Comparison of ENCODE assay signal across 20 mouse cellular contexts in the genomic region with DNA sequence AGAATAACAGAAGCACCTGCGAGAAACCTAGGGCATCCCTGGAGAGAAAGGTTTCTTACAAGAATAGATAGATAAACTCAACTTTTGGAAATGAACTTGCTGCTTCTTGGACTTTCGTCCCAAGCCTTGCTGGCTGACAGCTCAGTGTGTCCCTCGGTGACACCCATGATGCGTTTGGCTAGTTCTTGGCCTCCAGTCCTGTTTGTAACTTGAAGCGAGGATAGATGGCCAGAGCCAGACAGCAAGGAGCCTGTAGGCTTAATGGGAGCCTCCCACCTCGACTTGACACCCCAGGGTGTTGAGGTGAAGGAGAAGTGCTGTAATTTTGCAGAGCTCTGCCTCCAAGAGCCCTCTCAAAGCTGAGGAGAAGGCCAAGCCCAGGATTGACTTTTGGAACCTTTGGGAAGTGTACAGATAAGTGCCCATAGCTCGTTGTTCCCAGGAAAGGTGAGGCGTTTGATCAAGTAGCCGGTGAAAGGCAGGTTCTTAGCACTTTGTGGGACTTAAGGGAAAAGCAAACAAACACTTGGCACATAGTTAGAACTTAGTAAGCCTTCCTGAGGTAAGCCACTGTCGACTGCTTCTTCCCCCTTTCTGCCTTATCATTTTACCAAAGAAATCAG.
DNase-seq lines count a peak whose midpoint lies in the region; ATAC-seq lines count a peak whose summit lies in the region.
"Had no signal": no experiment of that assay in that cellular context is flagged by ENCODE, and none has a peak within 500 bp of the region (broad histone marks: within the 10 kb centered on the region; RNA-seq: fewer than 3 reads in every experiment).

No protein-coding gene starts in this region.

- H3K4me3 ChIP-seq in heart, embryonic 10.5 days = no peak overlapping the region
- H3K4me3 ChIP-seq in heart, embryonic 12.5 days = no peak overlapping the region
- H3K4me3 ChIP-seq in lung, embryonic 15.5 days = no peak overlapping the region
- H3K4me3 ChIP-seq in hindbrain, embryonic 10.5 days = no peak overlapping the region
- H3K4me3 ChIP-seq in kidney, embryonic 16.5 days (ENCODE audit: low read length) = no peak overlapping the region
- H3K4me3 ChIP-seq: forebrain, embryonic 10.5 days; heart, embryonic 15.5 days; limb, embryonic 13.5 days; liver, embryonic 12.5 days had no signal

- no peak overlapping the region for H3K4me2 ChIP-seq in heart, embryonic 12.5 days
- no peak overlapping the region for H3K4me2 ChIP-seq in lung, embryonic 15.5 days
- no peak overlapping the region for H3K4me2 ChIP-seq in kidney, embryonic 16.5 days (replicated peaks; ENCODE audit: low read depth, low read length)
- H3K4me2 ChIP-seq: heart, embryonic 15.5 days; limb, embryonic 13.5 days; liver, embryonic 12.5 days had no signal

- WGBS in heart, embryonic 10.5 days = 36% methylated on average over 10 of the region's 10 CpGs
- WGBS in heart, embryonic 12.5 days = 29% methylated on average over 10 of the region's 10 CpGs
- WGBS in lung, embryonic 15.5 days = 31% methylated on average over 10 of the region's 10 CpGs
- 79% methylated on average over 10 of the region's 10 CpGs for WGBS in hindbrain, embryonic 10.5 days
- 48% methylated on average over 10 of the region's 10 CpGs for WGBS in kidney, embryonic 16.5 days

- DNase-seq in heart, embryonic 10.5 days (ENCODE audit: low spot score) = peak; percentile 79
- peak; percentile 56 for DNase-seq in gastrocnemius, postnatal 25 days
- DNase-seq in lung, postnatal 4 days = peak; percentile 7 to 59
- DNase-seq in hindbrain, embryonic 10.5 days (ENCODE audit: low spot score) = no peak
- DNase-seq in layer of hippocampus, postnatal 14 days (ENCODE audit: low spot score in 2 of 2) = no peak
- DNase-seq: adrenal gland, postnatal 36 days; cerebellum, adult 9-10 months; forebrain, postnatal 0 days; kidney, adult 9 months; kidney, postnatal 36 days had no signal

- H3K27me3 ChIP-seq in heart, embryonic 10.5 days (ENCODE audit: insufficient read depth, poor library complexity, severe bottlenecking) = peaks cover 79% of the 10 kb centered on the region
- H3K27me3 ChIP-seq in heart, embryonic 12.5 days (replicated peaks) = peaks cover 57% of the 10 kb centered on the region
- H3K27me3 ChIP-seq in lung, embryonic 15.5 days = no peaks in the 10 kb centered on the region
- H3K27me3 ChIP-seq in hindbrain, embryonic 10.5 days (ENCODE audit: insufficient read depth, poor library complexity, severe bottlenecking) = no peaks in the 10 kb centered on the region; the same call in 1 of the 2 replicates
- no peaks in the 10 kb centered on the region for H3K27me3 ChIP-seq in kidney, embryonic 16.5 days (ENCODE audit: insufficient read depth, low read length)
- H3K27me3 ChIP-seq: limb, embryonic 13.5 days; liver, embryonic 12.5 days had no signal

- no peaks in the 10 kb centered on the region for H3K36me3 ChIP-seq in heart, embryonic 10.5 days
- no peaks in the 10 kb centered on the region for H3K36me3 ChIP-seq in heart, embryonic 12.5 days
- H3K36me3 ChIP-seq in lung, embryonic 15.5 days = no peaks in the 10 kb centered on the region
- H3K36me3 ChIP-seq in hindbrain, embryonic 10.5 days = no peaks in the 10 kb centered on the region
- H3K36me3 ChIP-seq in kidney, embryonic 16.5 days (ENCODE audit: insufficient read depth, low read length) = no peaks in the 10 kb centered on the region
- H3K36me3 ChIP-seq: forebrain, embryonic 10.5 days; heart, embryonic 15.5 days; limb, embryonic 13.5 days; liver, embryonic 12.5 days had no signal

- no peak for ATAC-seq in heart, embryonic 12.5 days (ENCODE audit: insufficient number of reproducible peaks, low FRiP score)
- ATAC-seq in lung, embryonic 15.5 days (ENCODE audit: borderline replicate concordance, extremely low read depth, low FRiP score, low TSS enrichment) = peak; percentile 25; the same call in 1 of the 2 replicates
- ATAC-seq in kidney, embryonic 16.5 days (ENCODE audit: low FRiP score, low TSS enrichment) = no peak
- ATAC-seq: forebrain, postnatal 0 days; hindbrain, postnatal 0 days; intestine, embryonic 16.5 days; liver, embryonic 12.5 days had no signal

- H3K9me3 ChIP-seq in heart, embryonic 10.5 days = no peaks in the 10 kb centered on the region
- no peaks in the 10 kb centered on the region for H3K9me3 ChIP-seq in heart, embryonic 12.5 days (replicated peaks)
- no peaks in the 10 kb centered on the region for H3K9me3 ChIP-seq in lung, embryonic 15.5 days
- H3K9me3 ChIP-seq in hindbrain, embryonic 10.5 days = no peaks in the 10 kb centered on the region
- no peaks in the 10 kb centered on the region for H3K9me3 ChIP-seq in kidney, embryonic 16.5 days (ENCODE audit: low read length)
- H3K9me3 ChIP-seq: forebrain, embryonic 10.5 days; heart, embryonic 15.5 days; limb, embryonic 13.5 days; liver, embryonic 12.5 days had no signal

- no peak overlapping the region for H3K9ac ChIP-seq in heart, embryonic 12.5 days
- H3K9ac ChIP-seq in lung, embryonic 15.5 days = no peak overlapping the region
- H3K9ac ChIP-seq in kidney, embryonic 16.5 days (replicated peaks; ENCODE audit: low read length) = no peak overlapping the region
- H3K9ac ChIP-seq: forebrain, postnatal 0 days; heart, embryonic 15.5 days; limb, embryonic 13.5 days; liver, embryonic 12.5 days had no signal

- peaks cover 3% of the 10 kb centered on the region; the same call in 1 of the 2 replicates for H3K4me1 ChIP-seq in heart, embryonic 10.5 days
- no peaks in the 10 kb centered on the region for H3K4me1 ChIP-seq in heart, embryonic 12.5 days (replicated peaks)
- peaks cover 41% of the 10 kb centered on the region for H3K4me1 ChIP-seq in lung, embryonic 15.5 days
- no peaks in the 10 kb centered on the region for H3K4me1 ChIP-seq in hindbrain, embryonic 10.5 days (replicated peaks)
- 0 out of 2 replicates have a peak, but pooled peaks cover 6% of the 10 kb centered on the region for H3K4me1 ChIP-seq in kidney, embryonic 16.5 days (ENCODE audit: insufficient read depth, low read length)
- H3K4me1 ChIP-seq: heart, embryonic 15.5 days; liver, embryonic 12.5 days had no signal

- H3K27ac ChIP-seq in heart, embryonic 10.5 days = no peak overlapping the region
- H3K27ac ChIP-seq in heart, embryonic 12.5 days (ENCODE audit: poor library complexity, severe bottlenecking) = no peak overlapping the region
- peak overlapping the region; percentile 41; the same call in 1 of the 2 replicates for H3K27ac ChIP-seq in lung, embryonic 15.5 days
- H3K27ac ChIP-seq in hindbrain, embryonic 10.5 days = no peak overlapping the region
- no peak overlapping the region for H3K27ac ChIP-seq in kidney, embryonic 16.5 days (ENCODE audit: low read length)
- H3K27ac ChIP-seq: forebrain, embryonic 10.5 days; heart, embryonic 15.5 days; hindbrain, postnatal 0 days; limb, embryonic 13.5 days; liver, embryonic 12.5 days; macrophage had no signal

Comparison
In these comparisons a context has a peak if more than half of its experiments do, and no peak if none do; other contexts are left out.
1. DNase-seq: peak in heart, embryonic 10.5 days (single experiment), gastrocnemius, postnatal 25 days (single experiment) and lung, postnatal 4 days (2 of 2); none in hindbrain, embryonic 10.5 days (single experiment) and layer of hippocampus, postnatal 14 days (0 of 2).